Mouse (Mus musculus): ENCODE measurements around the gene Trabd.

GRCm38 (mm10) chr15:89088607-89089247, 13.8 kb downstream of the Trabd start, which contains the start of gene Selenoo:
- no peak for TF ChIP-seq CTCF (IDR thresholded peaks at IDR 0.05)
- no peak; the same call in none of the 2 replicates for TF ChIP-seq POLR2A (IDR thresholded peaks at IDR 0.05; ENCODE audit: insufficient read depth, low read depth, low read length)
- TF ChIP-seq EP300 (IDR thresholded peaks at IDR 0.05; ENCODE audit: insufficient read depth, low read depth, low read length) = peak; percentile 64; the same call in 1 of the 2 replicates

All from heart, adult 2 months (tissue).